Mouse (Mus musculus) urinary bladder, adult 18-20 months (tissue): Measurements from ENCODE around the gene Med27.
"Not testable (repeated sequence)": the region's sequence is repeated elsewhere in the genome, so short reads cannot be mapped to it uniquely, and the experiment has no call there.

Experiments used
- DNase-seq, 2 experiments: peaks; one replicate each; pipeline ENCODE4 v3.0.0; 2022; ENCODE audit warnings: low spot score in 2 of 2, mixed read lengths in 2 of 2

Gene Med27

DNA sequence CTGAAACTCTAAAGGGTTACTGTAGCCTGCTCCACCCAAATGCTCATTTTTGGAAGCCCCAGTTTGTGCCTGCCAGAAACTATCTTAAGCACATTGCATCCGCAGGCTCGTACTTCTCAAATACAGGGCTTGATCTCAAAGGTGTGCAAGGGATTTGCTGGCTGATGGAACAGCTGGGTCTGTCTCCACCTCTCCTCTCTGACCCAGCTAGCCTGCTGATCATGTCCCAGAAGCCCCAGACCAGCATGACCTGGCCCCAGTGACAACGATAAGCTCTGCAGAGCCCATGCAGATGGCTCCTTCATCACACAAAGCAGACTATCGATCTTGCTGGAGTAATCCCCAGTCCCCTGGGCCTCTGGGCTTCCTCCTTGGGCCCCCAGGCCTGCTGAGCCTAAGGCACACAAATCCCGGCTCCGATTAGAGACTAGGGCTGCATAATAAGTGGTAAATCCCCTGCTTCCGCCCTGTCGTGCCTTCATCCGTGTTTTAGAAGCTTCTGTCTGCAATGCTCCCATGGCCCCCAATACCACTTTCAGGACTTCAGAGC is 170.1 kb downstream of the Med27 start:
- DNase-seq = no peak

DNA sequence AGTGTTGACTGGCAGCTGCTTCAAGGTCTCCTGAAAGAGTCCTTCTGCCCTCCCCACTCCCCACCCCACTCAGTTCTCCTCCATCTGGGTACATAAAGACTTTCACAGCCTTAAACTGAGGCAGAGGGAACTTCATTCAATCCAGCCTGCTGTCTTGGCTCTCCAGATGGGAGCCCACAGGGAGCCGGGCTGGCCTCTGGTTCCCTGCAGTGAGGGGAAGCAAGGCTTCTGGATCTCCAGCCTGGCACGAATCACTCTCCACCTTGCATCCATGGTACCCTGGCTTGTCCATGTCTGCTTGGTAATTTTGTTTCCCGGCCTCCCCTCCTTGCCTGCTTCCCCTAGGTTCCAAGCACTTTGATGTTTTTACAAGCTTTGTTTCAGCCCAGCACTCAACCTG is 172.8 kb downstream of the Med27 start:
- no peak for DNase-seq

DNA sequence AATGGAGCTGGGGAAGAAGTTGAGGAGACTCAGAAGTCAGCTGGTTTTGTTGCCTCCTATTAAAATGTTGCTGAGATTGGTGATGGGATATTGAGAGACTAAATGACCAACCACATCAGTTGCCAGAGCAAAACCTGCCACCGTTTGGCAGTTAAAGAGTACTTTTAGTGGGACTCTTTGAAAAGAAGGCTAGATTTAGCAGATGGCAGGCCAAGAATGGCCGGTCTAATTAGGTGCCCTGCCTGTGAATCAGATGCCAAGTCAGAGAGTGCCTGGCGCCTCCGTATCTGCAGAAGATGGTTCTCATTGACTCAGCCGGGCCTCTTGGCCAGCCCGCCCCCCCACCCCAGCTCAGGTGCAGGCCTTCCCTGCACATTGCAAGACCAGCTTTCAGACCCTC is 173.6 kb downstream of the Med27 start:
- no peak for DNase-seq

DNA sequence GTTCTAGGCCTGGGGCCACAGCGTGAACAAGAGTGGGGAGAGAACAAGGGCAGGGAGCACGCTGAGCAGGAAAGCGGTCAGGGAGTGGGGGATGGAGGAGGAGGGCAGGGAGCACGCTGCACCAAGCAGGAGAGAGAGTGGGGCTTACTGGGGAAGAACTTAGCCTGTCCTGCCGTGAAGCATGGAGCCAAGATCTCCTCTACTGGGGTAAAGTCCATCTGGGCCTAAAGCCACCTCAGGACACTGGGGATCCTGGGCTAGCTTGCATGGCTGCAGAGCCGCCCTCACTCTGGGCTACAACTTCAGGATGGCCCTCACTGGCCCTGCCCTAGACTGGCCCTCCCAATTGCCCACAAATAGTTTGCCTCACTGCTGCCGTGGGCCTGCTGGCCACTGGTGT is 174.9 kb downstream of the Med27 start:
- DNase-seq = no peak

DNA sequence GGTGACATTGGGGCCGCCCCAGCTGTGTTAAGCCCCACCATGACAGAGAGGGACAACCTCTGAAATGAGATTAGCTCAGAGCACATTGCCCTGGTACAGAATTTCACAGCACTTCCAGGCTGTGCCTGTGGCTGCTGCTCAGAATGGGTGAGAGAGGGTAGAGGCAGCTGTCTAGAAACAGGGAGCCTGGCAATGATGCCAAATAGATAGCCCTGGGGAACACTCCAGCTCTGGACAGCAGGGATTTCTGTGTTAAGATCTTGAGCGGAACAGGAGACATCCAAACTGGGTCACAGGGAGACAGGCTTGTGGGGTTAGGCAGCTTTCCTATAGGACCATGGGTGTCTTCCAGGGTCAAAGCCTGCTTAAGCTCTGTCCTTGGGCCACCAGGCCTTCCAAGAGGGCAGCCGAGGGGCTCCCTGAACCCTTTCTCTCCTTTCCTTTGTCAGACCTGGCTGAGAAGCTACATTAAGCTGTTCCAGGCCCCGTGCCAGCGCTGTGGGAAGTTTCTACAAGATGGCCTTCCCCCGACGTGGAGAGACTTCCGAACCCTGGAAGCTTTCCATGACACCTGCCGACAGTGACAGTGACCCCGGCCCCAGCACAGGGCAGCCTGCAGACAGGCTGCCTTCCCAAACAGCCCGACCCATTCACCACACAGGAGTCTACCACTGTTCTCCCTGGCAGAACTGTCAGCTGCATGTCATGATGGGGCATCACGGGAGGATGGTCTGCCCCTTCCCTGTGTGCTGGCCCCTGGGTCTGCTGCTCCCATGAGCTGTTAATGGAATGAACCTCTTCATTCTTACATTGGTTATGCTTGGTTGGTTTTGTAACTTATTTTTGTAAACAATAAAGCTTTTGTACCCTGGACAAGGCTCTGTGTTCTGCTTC is 177.5 kb downstream of the Med27 start:
- no peak for DNase-seq

DNA sequence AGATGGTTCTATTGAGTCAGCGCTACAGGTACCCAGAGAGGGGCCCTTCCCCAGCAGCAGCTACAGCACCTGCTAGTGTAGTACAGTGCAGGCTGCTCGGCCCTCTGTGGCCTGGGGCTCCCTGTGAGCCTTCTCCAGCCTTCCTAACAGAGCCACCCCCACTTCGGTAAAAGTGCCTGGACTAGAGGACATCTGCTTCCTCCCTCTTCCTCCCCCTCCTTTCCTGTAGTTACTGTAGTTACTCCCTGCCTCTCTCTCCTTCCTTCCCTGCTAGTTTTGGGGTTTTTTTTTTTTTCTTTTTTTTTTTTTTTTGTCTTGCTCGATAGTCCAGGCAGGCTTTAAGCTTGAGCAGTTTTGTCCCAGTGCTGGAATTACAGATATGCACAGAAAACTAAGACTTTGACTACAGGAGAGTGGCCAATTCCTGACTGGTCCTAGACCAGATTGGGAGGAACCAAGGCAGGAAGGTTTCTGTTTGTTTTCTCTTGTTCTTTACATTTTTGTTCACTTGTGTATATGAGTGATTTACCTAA is 178.7 kb downstream of the Med27 start:
- no peak for DNase-seq

DNA sequence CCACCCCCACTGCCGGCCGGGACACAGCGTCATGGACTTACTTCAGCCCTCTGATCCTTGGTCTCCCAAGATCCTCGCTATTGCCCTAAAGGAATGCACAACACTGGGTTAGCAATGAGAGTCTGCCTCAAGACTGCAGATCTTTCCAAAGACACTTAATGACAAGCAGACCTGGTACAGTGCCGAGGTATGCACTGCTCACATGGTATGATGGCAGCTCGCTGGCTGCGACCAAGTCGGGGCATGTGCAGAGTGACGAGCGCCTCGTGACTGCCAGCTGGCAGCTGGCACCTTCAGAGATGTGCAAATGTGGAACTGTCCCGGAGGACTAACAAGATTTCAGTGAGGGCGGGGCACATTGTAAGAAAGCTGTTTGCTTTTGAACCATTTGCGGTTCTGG is 179.6 kb downstream of the Med27 start:
- DNase-seq = no peak

DNA sequence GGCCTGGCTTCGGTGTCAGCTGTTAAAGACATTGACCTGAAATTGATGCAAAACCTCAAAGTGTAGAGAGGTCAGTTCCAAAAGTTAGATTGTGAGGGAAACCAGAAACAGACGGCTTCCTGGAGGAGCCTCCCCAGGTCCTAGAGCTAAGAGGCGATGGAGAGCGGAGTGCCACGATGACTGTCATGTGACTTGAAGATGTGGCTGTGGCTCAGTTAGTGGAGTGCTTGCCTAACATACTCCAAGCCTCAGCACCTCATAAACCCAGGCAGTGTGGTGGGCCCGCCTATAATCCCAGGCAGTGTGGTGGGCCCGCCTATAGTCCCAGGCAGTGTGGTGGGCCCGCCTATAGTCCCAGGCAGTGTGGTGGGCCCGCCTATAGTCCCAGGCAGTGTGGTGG is 180.9 kb downstream of the Med27 start:
- not testable (repeated sequence) for DNase-seq

DNA sequence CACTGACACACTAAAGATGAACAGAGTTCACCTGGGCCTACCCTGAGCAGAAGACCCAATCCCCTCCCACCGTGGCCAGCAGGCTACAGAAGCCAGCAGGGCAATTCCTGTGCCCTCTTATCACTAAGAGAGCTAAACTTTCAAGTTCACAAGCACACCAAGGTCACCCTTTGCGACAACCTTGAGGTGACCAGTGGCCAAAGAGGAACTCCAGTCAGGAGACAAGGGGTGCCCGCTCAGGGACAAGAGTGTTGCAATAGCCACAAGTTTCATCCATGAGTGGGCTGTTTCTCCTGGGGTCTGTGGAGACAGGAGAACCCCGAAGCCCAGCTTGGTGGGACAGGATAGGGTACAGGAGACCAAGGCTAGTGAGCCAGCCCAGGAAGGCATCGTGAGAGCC is 182.2 kb downstream of the Med27 start:
- no peak for DNase-seq

DNA sequence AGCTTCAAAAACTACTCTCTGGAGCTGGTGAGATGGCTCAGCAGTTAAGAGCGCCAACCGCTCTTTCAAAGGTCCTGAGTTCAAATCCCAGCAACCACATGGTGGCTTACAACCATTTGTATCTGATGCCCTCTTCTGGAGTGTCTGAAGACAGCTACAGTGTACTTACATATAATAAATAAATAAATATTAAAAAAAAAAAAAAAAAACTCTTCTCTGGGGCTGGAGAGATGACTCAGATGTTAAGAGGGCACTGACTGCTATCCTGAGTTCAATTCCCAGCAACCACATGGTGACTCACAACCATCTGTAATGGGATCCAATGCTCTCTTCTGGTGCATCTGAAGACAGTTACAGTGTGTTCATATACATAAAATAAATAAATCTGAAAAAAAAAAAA is 183.2 kb downstream of the Med27 start:
- not testable (repeated sequence) for DNase-seq

DNA sequence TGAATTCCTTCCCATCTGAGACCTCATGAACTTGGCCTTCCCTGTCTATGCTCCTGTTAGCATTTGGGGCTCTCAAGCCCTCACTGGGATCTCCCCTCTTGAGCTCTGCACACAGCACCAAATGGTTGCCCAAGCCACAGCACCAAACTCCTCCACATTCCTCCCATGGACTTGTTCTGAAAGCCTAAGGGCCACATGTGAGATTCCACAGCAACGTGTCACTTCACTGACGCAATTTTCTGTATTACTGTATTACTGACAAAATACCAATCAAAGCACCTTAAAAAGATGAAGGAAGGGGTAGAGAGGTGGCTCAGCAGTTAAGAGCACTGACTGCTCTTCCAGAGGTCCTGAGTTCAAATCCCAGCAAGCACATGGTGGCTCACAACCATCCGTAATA is 185.6 kb downstream of the Med27 start:
- DNase-seq = no peak

DNA sequence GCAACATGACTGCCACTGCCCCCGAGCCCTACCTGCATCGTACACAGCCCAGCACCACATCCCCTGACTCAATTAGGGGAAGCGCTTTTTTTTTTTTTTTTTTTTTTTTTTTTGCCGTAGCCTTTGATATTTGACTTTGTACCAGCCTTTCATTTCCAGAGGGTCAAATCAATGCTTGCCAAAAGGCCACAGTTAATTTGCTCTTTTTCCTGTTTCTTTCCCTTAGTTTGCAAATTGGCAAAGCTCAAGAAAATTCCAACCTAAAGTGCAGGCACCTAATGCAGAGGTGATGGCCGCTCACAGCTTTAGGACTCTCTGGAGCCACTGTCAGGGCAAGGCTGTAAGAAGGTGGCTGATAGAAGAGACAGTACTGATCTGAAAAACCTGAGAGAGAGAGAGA is 186.3 kb downstream of the Med27 start:
- no peak for DNase-seq

DNA sequence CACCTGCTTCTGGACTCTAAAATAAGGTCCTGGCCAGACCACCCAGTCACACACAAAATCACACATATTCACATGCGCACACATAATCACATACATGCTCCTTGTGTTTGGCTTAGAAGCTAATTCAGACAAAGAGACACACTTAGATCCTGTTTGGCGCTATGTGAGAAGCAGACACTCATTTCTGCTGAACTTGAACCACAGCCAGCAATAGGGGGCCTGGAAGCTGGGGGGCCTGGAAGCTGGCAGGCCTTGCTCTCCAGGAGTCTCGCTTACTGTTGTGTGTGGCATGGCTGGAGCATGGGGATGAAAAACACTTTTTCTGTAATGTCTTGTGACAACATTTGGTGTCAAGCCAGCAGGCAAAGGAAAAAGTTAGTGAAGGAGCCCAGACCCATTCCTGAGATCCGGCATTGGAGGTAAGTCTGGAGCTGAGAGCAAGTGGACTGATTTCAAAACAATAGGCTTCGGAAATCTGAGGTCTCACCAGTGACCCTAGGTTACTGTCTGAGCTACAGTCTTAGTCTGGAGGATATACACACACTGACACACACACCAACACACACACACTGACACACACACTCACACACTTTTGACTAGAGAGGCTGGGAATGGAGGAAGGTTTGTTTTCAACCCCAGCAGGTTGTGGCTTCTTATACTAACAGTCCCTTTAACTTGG is 189.1 kb downstream of the Med27 start:
- no peak for DNase-seq

DNA sequence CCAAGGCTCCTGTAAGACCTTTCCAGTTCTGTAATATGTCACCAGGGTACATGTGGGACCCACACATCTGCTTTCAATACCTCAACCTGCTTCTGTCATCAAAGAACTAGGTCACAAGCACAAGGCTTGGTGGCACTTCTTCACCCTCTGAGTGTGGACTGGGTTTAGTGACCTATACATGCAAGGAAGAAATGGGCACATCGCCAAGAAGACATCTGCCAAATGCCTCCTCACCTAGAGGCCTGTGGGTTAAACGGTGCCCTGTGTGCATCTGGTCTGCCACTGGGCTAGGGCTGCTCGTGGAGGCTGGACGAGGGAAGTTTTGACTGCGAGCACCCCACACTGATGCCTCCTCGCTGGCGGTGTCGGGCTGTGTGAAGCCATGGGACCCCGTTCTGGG is 189.9 kb downstream of the Med27 start:
- no peak for DNase-seq

DNA sequence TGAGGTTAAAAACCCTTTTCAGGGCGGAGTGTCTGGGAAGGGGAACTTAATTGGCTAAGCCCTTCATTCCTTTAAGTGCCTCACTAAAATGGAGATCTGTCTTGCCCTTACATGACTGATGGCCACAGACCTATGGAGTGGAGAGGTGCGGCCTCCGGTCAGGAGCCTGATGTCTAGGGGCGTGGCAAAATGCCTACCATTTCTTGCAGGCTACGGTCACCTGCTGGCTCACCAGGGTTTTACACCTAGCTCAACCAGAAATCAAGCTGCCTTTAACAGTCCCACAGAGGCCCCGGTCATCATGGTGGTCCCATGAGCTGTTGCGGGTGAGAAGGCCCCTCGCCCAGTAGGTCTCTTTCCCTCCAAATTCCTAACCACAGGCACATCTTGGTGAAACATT is 190.7 kb downstream of the Med27 start:
- DNase-seq = no peak

DNA sequence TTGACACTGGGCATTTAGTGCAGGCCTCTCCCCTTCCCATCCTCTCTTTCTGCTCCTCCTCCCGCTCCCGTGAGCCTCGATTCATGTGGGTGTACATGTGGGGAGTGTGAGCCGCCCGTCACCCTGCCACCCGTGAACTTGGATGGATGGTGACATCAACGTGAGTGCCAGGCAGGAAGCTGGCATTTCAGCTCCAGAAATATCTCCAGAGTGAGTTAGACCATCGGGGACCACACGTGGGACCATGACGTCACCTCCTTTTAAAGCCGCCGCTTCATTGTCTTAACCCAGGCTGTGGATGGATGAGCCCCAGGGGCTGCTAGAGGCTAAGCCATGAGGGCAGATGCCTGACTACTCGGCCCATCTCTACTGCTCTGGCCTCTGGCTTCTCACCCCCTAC is 195.4 kb downstream of the Med27 start:
- DNase-seq = no peak

DNA sequence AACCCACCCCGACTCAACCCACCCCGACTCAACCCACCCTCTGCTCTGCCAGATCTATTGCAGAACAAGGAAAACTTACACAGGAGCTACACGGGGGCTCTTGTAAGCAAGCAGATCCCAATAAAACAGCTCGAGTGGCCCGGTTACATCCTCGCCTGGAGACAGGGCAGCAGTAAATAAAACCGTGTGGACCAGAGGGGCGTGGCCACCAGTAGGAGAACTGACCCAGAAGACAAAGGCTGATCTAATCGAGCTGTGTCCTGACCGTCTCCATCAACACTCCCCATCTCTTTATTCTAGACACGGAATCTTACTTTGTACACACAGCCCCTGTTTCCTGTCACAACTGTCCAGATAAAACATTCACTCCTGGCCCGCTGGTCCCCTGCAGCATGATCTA is 200.0 kb downstream of the Med27 start:
- DNase-seq = no peak

DNA sequence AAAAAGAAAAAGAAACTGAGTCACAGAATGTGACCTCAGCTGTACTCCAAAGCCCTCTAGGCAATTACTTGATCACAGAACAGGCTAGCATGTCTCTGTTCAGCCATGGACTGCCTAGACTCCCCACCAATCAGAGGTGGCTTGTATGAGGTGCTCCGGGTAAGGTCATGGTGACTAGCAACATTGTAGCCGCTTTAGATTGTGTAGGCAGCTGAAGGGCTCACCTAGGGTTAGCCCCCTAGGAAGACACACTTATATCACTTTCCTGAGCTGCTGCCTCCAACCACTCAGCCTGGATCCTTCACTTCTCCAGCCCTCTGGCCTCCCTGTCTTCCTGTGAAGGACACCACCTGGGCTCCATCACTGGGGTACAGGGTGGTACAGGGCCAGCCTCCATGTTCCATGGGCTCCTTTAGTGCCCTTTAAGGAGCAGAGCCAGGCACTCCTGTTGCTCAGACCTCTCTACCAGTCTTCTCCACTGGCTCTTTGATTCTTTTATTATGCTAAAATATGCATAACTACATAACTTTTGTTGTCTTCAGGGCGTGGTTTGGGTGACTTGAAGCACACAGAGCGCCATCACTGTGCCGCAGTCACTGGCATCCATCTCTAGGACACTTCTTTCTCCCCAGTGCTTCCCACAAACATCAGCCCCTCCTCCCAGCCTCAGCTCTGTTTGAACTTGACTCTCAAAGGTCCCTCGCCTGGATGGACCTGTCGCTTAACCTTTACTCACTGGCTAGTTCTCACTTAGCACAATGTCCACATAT is 205.4 kb downstream of the Med27 start:
- no peak for DNase-seq

DNA sequence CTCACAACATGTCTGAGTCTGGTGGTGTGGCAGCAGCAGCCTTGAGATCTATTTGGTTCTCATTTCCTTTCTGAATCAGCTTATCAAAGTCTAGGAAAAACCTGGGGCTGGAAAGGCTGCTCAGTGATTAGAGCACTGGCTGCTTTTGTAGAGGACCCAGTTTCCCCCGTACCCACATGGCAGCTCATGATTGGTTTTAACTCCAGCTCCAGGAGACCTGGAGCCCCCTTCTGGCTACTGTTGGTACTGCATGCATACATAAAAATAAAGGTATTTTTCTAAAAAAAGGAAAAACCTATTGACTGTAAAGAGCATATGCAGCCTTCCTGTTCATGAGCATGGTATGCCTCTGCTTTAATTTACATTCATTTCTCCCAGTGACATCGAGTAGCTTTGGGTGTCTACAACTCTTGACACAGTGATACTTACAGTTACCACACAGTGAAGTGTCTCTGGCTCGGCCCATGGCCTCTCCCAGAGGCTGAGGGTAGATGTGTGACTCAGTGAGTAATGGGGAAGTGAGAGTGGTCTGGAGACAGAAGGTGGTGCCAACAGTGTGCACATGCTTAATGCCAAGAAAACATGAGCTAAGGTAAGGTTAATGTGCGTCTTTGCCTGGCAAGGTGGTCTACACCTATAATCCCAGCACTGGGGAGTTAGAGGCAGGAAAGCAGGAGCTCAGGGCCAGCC is 207.5 kb downstream of the Med27 start:
- peak in 1 of 2 experiments; percentile 31 for DNase-seq

DNA sequence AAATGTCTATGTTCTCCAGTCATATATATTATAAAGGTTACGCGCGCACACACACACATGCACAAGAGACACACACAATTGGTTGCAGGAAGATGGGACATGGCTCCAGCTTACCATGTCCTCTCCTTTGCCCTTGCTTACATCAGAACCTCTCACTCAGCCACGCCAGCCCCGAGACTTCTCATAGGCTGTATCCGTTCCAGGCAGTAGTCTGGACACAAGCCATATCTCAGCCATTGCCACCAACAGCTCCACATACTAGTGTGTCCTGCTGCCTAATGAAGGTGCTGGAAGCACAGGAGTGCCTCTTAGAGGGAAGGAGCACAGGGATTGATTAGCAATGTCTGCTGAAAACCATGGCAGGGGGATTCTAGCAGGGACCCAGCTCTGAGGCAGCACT is 211.9 kb downstream of the Med27 start:
- no peak for DNase-seq

DNA sequence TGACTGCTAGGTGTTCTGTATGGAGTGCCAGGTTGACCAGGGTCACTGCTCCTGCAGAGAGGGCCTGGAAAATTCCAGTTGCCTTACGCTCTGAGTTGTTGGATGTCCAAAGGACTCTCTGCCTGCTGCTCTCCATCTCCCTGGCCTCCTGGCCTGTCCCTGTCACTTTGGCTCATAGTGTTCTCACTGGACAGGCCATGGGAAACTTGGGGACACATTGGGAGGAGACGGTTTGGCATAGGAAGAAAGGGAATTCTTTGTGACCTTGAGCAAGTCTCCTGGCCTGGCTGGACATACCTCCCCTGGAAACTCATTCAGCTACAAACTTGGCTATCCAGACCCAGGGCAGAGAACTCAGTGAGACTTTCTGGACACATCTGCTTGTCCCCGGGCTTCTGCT is 213.3 kb downstream of the Med27 start:
- no peak for DNase-seq
